Mouse (Mus musculus) heart, embryonic 16.5 days (tissue): ENCODE measurements at regions not wholly inside any gene's neighbourhood (a gene's known extent, or its start where the extent isn't known, plus 50 kb on each side); places are given as distances from the start of the nearest gene placed in this dataset.

Source experiments
- ATAC-seq: fragments of 200-750 bp; cut with Nextera tagmentation; replicated peaks from 2 replicates; pipeline ENCODE4 v1.8.0; 2017; ENCODE audit warnings: moderate number of reproducible peaks; ENCODE audit not compliant: insufficient read depth, low FRiP score; ENCODE audit errors: extremely low read depth
- H3K27ac ChIP-seq: fragments of 300-500 bp; sonication (generic); 2 replicates; pipeline ENCODE4 v1.5.1; 2014; ENCODE audit warnings: mild to moderate bottlenecking, low read length, control low read depth, moderate library complexity
- H3K27me3 ChIP-seq: fragments of 300-500 bp; sonication (generic); 2 replicates; pipeline ENCODE4 v1.6.1; 2014; ENCODE audit warnings: low read length, mixed read lengths; ENCODE audit not compliant: control insufficient read depth, insufficient read depth
- H3K36me3 ChIP-seq: fragments of 300-500 bp; sonication (generic); 2 replicates; pipeline ENCODE4 v1.6.1; 2014; ENCODE audit not compliant: control insufficient read depth, insufficient read depth
- H3K4me1 ChIP-seq: fragments of 300-500 bp; sonication (generic); 2 replicates; pipeline ENCODE4 v1.6.1; 2014; ENCODE audit warnings: low read length, mixed read lengths; ENCODE audit not compliant: control insufficient read depth, insufficient read depth
- H3K4me2 ChIP-seq: fragments of 300-500 bp; sonication (generic); 2 replicates; pipeline ENCODE4 v1.6.1; 2014; ENCODE audit warnings: low read depth, mild to moderate bottlenecking, control low read depth, low read length
- H3K4me3 ChIP-seq: fragments of 300-500 bp; sonication (generic); 2 replicates; pipeline ENCODE4 v1.5.1; 2014; ENCODE audit warnings: mild to moderate bottlenecking, control low read depth, low read length
- H3K9ac ChIP-seq: fragments of 300-500 bp; sonication (generic); 2 replicates; pipeline ENCODE4 v1.6.1; 2014; ENCODE audit warnings: low read length, control low read depth
- H3K9me3 ChIP-seq: fragments of 300-500 bp; sonication (generic); replicated peaks from 2 replicates; pipeline ENCODE4 v1.6.1; 2016; ENCODE audit warnings: low read length; ENCODE audit not compliant: control insufficient read depth
- WGBS: fragments of 180-500 bp; shearing (Covaris S2); extraction: QIAGEN DNeasy Blood & Tissue Kit; methylation state at CpG from one replicate; pipeline ENCODE4 v1.1.7; 2014; 5-methylcytosine and 5-hydroxymethylcytosine counted together

DNA sequence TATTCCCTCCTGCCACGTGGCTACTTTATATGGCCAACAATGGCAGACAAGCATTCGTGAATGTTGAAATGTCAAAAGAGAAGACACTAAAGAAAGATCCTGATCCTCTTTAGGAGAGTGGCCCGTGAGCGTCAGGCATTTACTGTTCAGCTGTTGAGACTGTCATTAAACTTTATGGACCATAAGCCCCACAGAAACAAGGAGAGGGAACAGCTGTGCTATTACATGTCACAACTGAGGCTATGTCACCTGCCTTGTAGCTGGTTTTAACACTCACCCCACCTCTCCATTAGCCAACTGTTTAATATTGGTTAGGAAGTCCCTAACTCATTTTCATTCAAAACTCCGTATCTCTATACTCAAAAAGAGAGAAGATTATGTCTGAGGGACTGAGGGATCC, 76.3 kb upstream of the 4932438A13Rik start:
- no peak overlapping the region for H3K27ac ChIP-seq

GRCm38 (mm10) chr3:36790245-36790644, 72.7 kb upstream of the 4932438A13Rik start:
- ATAC-seq = no peak
- Histone ChIP-seq H3K4me2 (no peak overlapping the region), H3K4me3 (no peak overlapping the region), H3K9me3 (no peaks in the 10 kb centered on the region), H3K36me3 (no peaks in the 10 kb centered on the region), H3K4me1 (no peaks in the 10 kb centered on the region), H3K27me3 (no peaks in the 10 kb centered on the region), H3K27ac (no peak overlapping the region), H3K9ac (no peak overlapping the region)
- WGBS = 66% methylated on average over 4 of the region's 4 CpGs

More for the DNA sequence above, 76.3 kb upstream of the 4932438A13Rik start:
- Histone ChIP-seq H3K4me2 (no peak overlapping the region), H3K4me1 (no peaks in the 10 kb centered on the region), H3K36me3 (no peaks in the 10 kb centered on the region), H3K4me3 (no peak overlapping the region), H3K27me3 (no peaks in the 10 kb centered on the region), H3K9ac (no peak overlapping the region), H3K9me3 (no peaks in the 10 kb centered on the region)
- ATAC-seq = no peak
- WGBS = 75% methylated on average over 5 of the region's 5 CpGs

- no peaks in the 10 kb centered on the region for H3K36me3 ChIP-seq
- H3K4me1 ChIP-seq = no peaks in the 10 kb centered on the region
- H3K9ac ChIP-seq = no peak overlapping the region
- H3K4me3 ChIP-seq = no peak overlapping the region
- ATAC-seq = 0 out of 2 replicates have a peak, but pooled peaks have one; percentile 28
- H3K27me3 ChIP-seq = no peaks in the 10 kb centered on the region
- no peaks in the 10 kb centered on the region for H3K9me3 ChIP-seq
- 0 out of 2 replicates have a peak overlapping the region, but pooled peaks have one; percentile 21 for H3K27ac ChIP-seq
- WGBS = 39% methylated on average over 4 of the region's 4 CpGs
- no peak overlapping the region for H3K4me2 ChIP-seq
These were observed 65.9 kb upstream of the 4932438A13Rik start for GRCm38 (mm10) chr3:36797025-36797424.

- Histone ChIP-seq H3K27ac (no peak overlapping the region), H3K36me3 (no peaks in the 10 kb centered on the region), H3K9ac (no peak overlapping the region), H3K4me3 (no peak overlapping the region), H3K4me2 (no peak overlapping the region), H3K27me3 (no peaks in the 10 kb centered on the region), H3K4me1 (no peaks in the 10 kb centered on the region), H3K9me3 (no peaks in the 10 kb centered on the region)
- WGBS = 61% methylated on average over 13 of the region's 13 CpGs
- no peak for ATAC-seq
These were observed 64.6 kb upstream of the 4932438A13Rik start for GRCm38 (mm10) chr3:36798160-36798823.

DNA sequence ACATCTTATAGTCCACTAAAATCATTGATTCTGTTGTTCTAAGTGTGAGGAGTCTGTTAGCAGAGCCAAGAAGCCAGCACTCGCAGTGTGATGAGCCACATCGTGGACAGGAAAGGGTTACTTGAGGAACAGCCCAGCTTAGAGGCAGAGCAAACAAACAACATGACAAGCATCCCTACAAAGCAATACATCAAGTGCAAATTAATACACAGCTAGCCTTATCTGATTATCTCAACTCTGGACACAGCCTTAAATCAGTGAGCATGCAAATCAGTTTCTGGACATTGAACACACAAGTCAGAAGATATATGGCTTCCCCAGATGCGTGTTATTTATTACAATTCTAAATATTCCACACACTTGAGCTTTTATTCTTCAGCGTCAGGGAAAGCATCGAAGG, 52.4 kb upstream of the 4932438A13Rik start:
- no peak overlapping the region for H3K9ac ChIP-seq
- H3K27ac ChIP-seq = no peak overlapping the region
- 78% methylated on average over 5 of the region's 5 CpGs for WGBS
- H3K36me3 ChIP-seq = no peaks in the 10 kb centered on the region
- no peaks in the 10 kb centered on the region for H3K9me3 ChIP-seq
- no peak overlapping the region for H3K4me3 ChIP-seq
- H3K27me3 ChIP-seq = no peaks in the 10 kb centered on the region
- no peak for ATAC-seq
- H3K4me2 ChIP-seq = no peak overlapping the region
- no peaks in the 10 kb centered on the region for H3K4me1 ChIP-seq
